Mouse (Mus musculus) liver, embryonic 14.5 days (tissue): ENCODE data around the gene Tnfrsf19.

Experiments
- CTCF ChIP-seq: IDR thresholded peaks from 2 replicates; pipeline ENCODE4 v1.5.1; 2016; ENCODE audit warnings: antibody characterized with exemption, low read depth, control low read depth
- EP300 ChIP-seq: IDR thresholded peaks from 2 replicates; pipeline ENCODE4 v1.6.1; 2016; ENCODE audit warnings: antibody characterized with exemption, low read depth

GRCm38 (mm10) chr14:61003676-61004075 lies 42.6 kb downstream of the Tnfrsf19 start:
- TF ChIP-seq CTCF (no peak), EP300 (no peak)
